Mouse (Mus musculus): ENCODE measurements around the gene Cers6.

The Cers6 gene

GRCm38 (mm10) chr2:68960620-68961019 lies 99.4 kb downstream of the Cers6 start:
- no peak for ATAC-seq (ENCODE audit: low TSS enrichment)

DNA sequence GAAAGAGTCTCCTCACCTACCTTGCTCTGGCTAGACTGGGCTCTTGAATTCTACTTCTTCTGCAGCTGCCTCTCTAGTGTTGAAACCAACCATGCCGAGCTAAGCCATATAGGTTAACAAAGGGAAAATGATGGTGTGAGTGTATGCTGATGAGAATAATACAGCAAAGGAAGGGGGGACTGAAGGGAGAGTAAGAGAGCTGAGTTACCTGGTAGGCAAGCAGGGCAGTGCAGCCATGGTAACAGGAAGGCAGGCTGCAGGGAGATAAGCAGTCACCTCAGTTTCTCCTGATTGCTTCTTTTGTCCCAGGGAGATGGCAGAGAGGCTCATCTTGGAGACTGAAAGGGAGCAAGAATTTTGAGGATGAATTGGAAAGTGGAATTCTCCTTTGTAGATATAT lies 105.1 kb downstream of the Cers6 start:
- ATAC-seq (ENCODE audit: low TSS enrichment): no peak

GRCm38 (mm10) chr2:68968028-68968427 lies 106.8 kb downstream of the Cers6 start:
- ATAC-seq (ENCODE audit: low TSS enrichment): no peak

- peak; percentile 83 for ATAC-seq (ENCODE audit: low TSS enrichment)
Observed at GRCm38 (mm10) chr2:68971840-68972239, 110.6 kb downstream of the Cers6 start.

GRCm38 (mm10) chr2:68973753-68974152 lies 112.5 kb downstream of the Cers6 start:
- no peak for ATAC-seq (ENCODE audit: low TSS enrichment)

GRCm38 (mm10) chr2:68975286-68975685 lies 114.0 kb downstream of the Cers6 start:
- ATAC-seq (ENCODE audit: low TSS enrichment): no peak

- ATAC-seq (ENCODE audit: low TSS enrichment): no peak
Observed at GRCm38 (mm10) chr2:68975780-68976179, 114.5 kb downstream of the Cers6 start.

DNA sequence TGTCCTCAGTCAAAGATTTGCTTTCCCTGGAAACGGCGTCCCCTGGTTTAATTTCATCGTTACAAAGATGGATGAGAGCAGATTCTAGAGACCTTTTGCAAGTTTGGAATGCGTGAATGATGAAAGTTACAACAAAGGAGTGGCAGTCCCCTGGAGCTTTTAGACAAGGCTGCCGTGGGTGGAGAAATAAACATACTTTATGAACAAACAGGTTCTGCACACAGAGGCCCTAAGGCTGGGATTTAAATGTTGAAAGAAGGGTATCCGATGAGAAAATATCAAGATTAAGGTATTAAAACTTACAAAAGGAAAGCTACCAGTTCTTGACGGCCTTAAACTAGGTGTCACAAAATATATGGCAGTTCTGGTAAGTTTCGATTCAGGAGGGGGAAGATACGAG lies 117.0 kb downstream of the Cers6 start:
- ATAC-seq (ENCODE audit: low TSS enrichment): no peak

- ATAC-seq (ENCODE audit: low TSS enrichment): peak; percentile 67
Observed at GRCm38 (mm10) chr2:68978660-68979604, 117.7 kb downstream of the Cers6 start.

- peak; percentile 62 for ATAC-seq (ENCODE audit: low TSS enrichment)
Observed at GRCm38 (mm10) chr2:68981302-68981701, 120.1 kb downstream of the Cers6 start.

DNA sequence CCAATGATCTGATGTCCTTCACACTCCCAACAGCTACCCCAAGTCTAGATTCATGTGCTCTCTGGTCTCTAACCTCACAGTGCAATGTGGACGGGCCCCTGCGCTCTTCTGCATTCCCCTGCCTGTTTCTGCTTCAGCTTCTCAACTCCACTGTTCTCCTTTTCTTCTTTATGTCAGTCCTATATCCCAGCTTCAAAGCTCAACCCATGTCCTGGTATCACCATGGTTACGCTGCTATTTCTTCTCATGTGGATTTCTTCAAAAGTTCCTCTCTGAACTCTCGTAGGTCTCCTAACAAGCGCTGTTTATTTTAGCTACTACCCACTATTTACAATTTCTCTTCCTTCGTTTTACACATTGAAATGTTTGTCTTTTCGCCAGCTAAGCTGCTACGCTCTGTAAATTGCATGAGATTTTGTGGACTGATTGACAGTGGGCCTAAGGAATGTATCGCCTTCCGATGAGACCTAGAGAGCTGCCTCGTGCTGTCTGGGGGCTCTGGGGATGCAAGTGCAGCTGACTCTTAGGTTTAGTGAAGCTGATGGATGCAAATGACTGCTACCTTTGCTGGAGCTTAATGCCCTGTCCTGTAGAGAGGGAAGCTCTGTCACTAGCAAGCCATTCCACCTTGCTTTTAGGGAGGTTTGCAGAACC lies 120.6 kb downstream of the Cers6 start:
- ATAC-seq (ENCODE audit: low TSS enrichment): peak; percentile 11; the same call in 1 of the 2 replicates

DNA sequence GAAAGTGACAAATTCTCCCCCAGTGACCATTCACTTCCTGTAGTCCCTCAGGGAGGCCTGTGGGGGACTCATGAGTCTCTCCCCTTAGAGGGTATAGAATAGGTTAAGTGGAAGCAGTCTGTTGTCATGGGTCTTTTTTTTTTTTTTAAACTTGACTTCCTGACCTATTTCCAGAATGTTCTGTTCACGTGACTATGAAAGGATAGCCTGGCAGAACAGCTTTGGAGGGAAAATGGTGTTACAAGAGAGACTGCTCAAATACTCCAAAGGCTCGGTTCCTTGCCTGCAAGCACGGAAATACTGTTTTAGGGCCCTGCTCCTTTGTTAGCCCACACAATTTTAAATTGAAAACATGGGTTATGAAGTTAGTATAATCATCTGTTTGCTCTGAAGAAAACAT lies 121.7 kb downstream of the Cers6 start:
- no peak for ATAC-seq (ENCODE audit: low TSS enrichment)

- ATAC-seq (ENCODE audit: low TSS enrichment): peak; percentile 25; the same call in 1 of the 2 replicates
Observed at GRCm38 (mm10) chr2:68983431-68983830, 122.2 kb downstream of the Cers6 start.

DNA sequence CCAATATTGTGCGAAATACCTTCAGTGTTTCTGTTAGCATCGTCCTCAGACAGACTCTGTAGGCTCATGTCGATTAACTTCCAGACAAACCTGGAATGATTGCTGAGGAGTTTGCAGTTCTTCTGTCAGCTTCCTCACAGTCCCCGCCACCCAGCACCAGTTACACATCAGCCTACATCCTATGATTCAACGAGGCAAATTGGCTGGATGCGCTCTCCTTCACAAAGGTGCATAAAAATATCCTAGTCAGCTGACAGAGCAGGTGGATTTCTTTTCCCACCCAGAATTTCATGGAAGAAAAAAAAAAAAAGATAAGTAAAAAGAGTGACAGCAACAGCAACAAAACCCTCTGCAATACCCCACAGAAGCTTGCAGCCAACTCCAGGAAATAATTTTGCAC lies 127.9 kb downstream of the Cers6 start:
- peak; percentile 98 for ATAC-seq (ENCODE audit: low TSS enrichment)

- no peak for ATAC-seq (ENCODE audit: low TSS enrichment)
Observed at GRCm38 (mm10) chr2:68992629-68993028, 131.4 kb downstream of the Cers6 start.

GRCm38 (mm10) chr2:68994441-68994840 lies 133.2 kb downstream of the Cers6 start:
- ATAC-seq (ENCODE audit: low TSS enrichment): no peak

DNA sequence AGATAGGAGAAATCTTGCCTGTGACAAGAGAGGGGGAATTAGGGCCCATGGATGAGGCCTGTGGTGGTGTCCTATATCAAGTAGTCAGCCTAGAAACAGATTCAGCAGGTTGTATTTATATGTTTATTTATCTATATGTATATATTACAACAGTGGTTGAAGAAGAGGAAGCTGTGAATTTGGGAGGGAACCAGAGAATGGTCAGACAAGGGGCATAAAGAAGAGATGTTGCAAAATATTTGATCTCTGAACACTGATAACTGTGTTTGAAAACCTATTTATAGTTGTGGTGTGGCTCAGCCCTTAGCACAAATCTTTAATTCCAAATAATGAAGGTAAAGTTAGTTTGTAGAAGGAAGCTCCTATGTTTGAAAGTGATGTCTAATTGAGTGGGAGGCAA lies 134.5 kb downstream of the Cers6 start:
- ATAC-seq (ENCODE audit: low TSS enrichment): no peak

DNA sequence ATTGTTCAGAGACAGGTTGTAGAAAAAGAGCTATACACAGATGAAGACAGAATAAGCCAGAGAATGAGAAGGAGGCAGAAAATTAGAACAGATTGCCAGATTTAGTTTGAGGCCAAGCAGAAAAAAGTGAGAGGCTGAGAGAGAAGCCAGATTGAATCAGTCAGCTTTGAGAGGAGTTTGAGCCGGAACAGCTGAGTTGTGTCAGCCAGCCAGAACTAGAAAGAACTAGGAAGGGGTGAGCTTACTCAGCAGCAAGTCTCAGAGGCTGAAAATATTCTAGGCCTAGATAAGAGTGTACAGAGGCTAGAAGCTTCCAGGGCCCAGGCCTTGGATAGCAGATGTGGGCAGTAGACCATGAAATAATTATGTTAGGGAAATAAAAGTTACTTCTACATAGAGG lies 135.0 kb downstream of the Cers6 start:
- no peak for ATAC-seq (ENCODE audit: low TSS enrichment)

GRCm38 (mm10) chr2:69004001-69004400 lies 142.8 kb downstream of the Cers6 start:
- ATAC-seq (ENCODE audit: low TSS enrichment): no peak

GRCm38 (mm10) chr2:69011392-69011791 lies 150.2 kb downstream of the Cers6 start:
- no peak for ATAC-seq (ENCODE audit: low TSS enrichment)

DNA sequence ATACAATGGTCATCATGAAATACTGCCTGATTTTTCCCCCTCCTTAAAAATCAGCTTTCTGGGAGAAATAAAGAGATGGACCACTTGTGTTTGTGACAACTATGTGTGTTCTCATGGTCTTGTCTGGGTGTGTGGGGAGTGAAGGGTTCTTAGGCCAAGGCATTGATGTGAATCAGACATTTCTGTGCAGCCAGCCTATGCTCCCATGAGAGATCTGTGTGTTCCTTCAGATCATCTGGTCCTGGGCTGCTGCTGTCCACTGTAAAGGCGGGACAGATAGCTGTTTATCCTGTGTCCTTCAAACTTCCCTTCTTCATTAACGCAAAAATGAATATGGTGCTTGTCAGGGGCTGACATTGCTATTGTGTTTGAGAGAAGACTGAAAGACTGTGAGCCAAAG lies 150.6 kb downstream of the Cers6 start:
- no peak for ATAC-seq (ENCODE audit: low TSS enrichment)

DNA sequence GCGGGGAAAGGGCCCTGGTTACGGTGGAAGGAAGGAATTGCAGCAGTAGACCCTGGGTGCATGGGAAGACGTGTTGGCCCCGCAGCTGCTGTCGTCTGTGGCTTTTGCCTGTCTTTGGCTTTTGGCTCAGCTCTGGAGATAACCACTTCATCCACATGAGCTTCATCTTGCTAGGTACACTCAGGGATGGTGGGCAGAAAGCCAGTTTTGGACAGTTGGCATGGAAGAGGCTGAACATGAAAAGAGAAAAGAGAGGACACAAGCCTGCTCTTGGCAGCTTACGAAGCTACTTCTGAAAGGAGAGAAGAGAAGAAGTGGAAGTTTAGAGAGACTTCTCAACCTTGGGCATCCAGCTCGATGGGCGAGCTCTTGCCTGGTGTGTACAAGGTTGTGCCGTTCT lies 153.0 kb downstream of the Cers6 start:
- ATAC-seq (ENCODE audit: low TSS enrichment): no peak

DNA sequence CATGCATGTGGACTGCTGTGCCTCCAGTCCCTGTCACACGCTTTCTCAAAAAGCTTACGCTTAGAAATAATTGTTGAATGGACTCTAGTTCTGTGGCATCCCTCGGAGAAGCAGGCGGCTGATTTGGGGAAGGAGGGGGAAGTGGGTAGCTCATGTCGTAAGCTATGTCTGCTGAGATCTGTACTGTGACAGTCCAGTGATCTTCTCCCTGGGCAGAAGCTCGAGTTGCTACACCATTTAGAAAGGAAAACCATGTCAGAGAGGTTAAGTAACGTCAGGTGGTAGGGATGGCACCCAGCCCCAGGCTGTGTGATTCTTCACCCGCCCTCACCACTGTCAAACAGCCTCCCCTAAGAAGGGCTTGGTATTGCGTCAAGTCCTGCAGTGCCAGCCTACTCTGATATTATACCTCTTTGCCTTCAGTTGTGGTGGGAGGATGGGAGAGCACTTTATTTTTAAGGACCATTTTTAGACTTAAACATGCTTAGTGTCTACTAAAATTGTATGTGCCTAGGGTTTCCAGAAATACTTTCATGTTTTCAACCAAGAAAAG lies 154.0 kb downstream of the Cers6 start:
- ATAC-seq (ENCODE audit: low TSS enrichment): peak; percentile 68

Data from frontal cortex, adult (tissue).